Mouse (Mus musculus) heart, adult 2 months (tissue): ENCODE data around the gene Gm12695.

ENCODE experiments used
- CTCF ChIP-seq: fragments of 200-600 bp; IDR thresholded peaks from 2 replicates; pipeline ENCODE4 v1.8.1; 2022; ENCODE audit warnings: antibody characterized with exemption, mild to moderate bottlenecking, moderate library complexity
- EP300 ChIP-seq: fragments of 200-500 bp; IDR thresholded peaks from 2 replicates; pipeline ENCODE4 v1.6.1; 2011; ENCODE audit warnings: low read depth, low read length, control low read depth; ENCODE audit not compliant: insufficient read depth
- POLR2A ChIP-seq: fragments of 200-500 bp; IDR thresholded peaks from 2 replicates; pipeline ENCODE4 v1.6.1; 2011; ENCODE audit warnings: mild to moderate bottlenecking, low read depth, low read length, control low read depth; ENCODE audit not compliant: insufficient read depth

- TF ChIP-seq POLR2A (no peak), CTCF (no peak), EP300 (no peak)
These were observed 40.6 kb upstream of the Gm12695 start for GRCm38 (mm10) chr4:96825540-96826045.
